Mouse (Mus musculus): ENCODE data around the gene Grpel1. TPM values are rescaled to one million over a fixed set of nuclear protein-coding genes. Genes with fewer than 3 reads are reported as not detected.

Gene Grpel1
- polyA plus RNA-seq, 1 experiment from 2014 or later, result 48.2 TPM

- WGBS, result 25% methylated on average over 8 of the region's 8 CpGs
These were observed 19.8 kb upstream of the Grpel1 start for GRCm38 (mm10) chr5:36445028-36445427.

DNA sequence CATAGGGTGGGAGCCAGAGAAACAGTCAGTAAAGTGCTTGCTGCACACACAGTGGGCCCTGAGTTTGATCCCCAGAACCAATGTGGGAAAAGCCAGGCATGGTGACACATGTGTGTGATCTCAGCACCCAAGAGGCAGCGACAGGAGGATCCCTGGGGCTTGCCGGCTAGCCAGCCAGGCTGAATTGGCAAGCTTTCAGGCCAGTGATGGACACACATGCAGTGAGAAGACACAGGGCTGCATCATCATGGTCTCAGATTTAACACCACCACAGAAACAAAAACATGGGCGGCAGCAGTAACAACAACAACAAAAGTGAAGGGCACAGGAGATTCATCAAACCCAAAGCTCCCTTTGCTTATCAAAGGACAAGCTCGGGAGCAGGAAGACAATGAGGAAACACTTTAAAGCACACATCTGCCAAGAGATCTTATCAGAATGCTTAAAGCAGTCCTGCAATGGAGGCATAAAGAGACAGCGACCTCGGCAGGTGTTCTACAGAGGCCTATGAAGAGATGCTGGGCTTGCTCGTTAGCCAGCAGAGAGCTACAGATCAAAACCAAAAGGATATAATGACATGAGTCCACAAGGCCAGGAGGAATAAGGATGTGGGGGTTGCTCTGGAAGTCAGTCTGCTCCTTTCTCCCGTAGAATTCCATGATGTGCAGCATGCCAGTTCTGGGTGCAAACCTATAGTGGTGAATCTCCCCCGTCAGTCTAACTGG, 18.5 kb upstream of the Grpel1 start:
- Histone ChIP-seq H3K4me1 (peaks cover 10% of the 10 kb centered on the region), H3K27me3 (replicated peaks) (no peaks in the 10 kb centered on the region), H3K36me3 (no peaks in the 10 kb centered on the region), H3K27ac (no peak overlapping the region), H3K4me2 (replicated peaks) (no peak overlapping the region), H3K9ac (no peak overlapping the region), H3K4me3 (no peak overlapping the region), H3K9me3 (no peaks in the 10 kb centered on the region)
- ATAC-seq (ENCODE audit: low FRiP score, low read depth), result no peak
- 48% methylated on average over 9 of the region's 9 CpGs for WGBS

More at GRCm38 (mm10) chr5:36445028-36445427, 19.8 kb upstream of the Grpel1 start:
- Histone ChIP-seq H3K4me2 (replicated peaks) (no peak overlapping the region), H3K4me3 (no peak overlapping the region), H3K36me3 (no peaks in the 10 kb centered on the region), H3K27ac (no peak overlapping the region), H3K9ac (no peak overlapping the region), H3K27me3 (replicated peaks) (no peaks in the 10 kb centered on the region), H3K9me3 (no peaks in the 10 kb centered on the region), H3K4me1 (peaks cover 7% of the 10 kb centered on the region; the same call in 1 of the 2 replicates)
- ATAC-seq (ENCODE audit: low FRiP score, low read depth), result no peak

DNA sequence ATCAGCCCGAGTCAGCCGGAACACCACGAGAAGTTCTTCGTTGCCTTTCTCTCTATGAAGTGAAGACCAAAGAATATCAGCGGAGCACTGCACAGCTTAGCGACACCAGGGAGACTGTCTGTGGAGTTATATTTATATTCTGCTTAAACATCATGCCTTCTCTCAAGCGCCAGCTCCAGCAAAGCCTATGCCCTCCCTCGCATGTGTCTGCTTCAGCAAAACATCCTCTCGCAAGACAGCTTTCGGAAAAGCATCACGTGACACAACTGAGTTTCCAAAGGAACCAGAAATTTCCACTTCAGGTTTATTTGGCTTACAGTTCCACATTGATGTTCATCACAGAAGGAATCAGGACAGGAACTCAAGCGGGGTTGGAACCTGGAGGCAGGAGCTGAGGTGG, 16.9 kb upstream of the Grpel1 start:
- Histone ChIP-seq H3K9me3 (no peaks in the 10 kb centered on the region), H3K27me3 (replicated peaks) (no peaks in the 10 kb centered on the region), H3K4me1 (peaks cover 10% of the 10 kb centered on the region), H3K27ac (no peak overlapping the region), H3K9ac (no peak overlapping the region), H3K36me3 (no peaks in the 10 kb centered on the region), H3K4me2 (replicated peaks) (no peak overlapping the region), H3K4me3 (no peak overlapping the region)
- 93% methylated on average over 12 of the region's 12 CpGs for WGBS
- no peak for ATAC-seq (ENCODE audit: low FRiP score, low read depth)

GRCm38 (mm10) chr5:36449710-36450358, 15.0 kb upstream of the Grpel1 start:
- H3K9me3 ChIP-seq, result no peaks in the 10 kb centered on the region
- H3K27me3 ChIP-seq (replicated peaks), result no peaks in the 10 kb centered on the region
- 74% methylated on average over 6 of the region's 6 CpGs for WGBS

DNA sequence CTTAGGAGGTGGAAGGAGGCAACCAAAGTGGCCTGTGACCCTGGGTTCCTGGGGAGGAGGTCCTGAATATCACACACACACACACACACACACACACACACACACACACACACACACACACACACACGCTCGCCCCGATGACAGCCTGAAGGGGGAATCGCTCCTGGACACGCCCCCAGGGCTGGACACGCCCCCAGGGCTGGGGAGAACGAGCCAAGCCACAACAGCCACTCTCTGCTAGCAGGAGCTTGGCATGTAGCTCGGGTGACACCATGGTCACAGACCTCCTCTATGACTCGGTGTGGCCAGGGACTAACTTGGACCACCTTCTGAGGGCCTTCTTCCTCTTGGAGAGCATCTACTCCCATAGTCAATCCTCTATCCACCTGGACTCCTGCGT, 13.7 kb upstream of the Grpel1 start:
- no peak for ATAC-seq (ENCODE audit: low FRiP score, low read depth)
- H3K27ac ChIP-seq, result no peak overlapping the region
- H3K9ac ChIP-seq, result no peak overlapping the region
- H3K4me3 ChIP-seq, result no peak overlapping the region
- H3K4me1 ChIP-seq, result peaks cover 5% of the 10 kb centered on the region; the same call in 1 of the 2 replicates
- no peaks in the 10 kb centered on the region for H3K36me3 ChIP-seq
- WGBS, result 24% methylated on average over 10 of the region's 10 CpGs
- H3K9me3 ChIP-seq, result no peaks in the 10 kb centered on the region
- no peaks in the 10 kb centered on the region for H3K27me3 ChIP-seq (replicated peaks)
- no peak overlapping the region for H3K4me2 ChIP-seq (replicated peaks)

More at GRCm38 (mm10) chr5:36449710-36450358, 15.0 kb upstream of the Grpel1 start:
- H3K4me2 ChIP-seq (replicated peaks), result no peak overlapping the region
- no peak overlapping the region for H3K4me3 ChIP-seq
- ATAC-seq (ENCODE audit: low FRiP score, low read depth), result no peak
- H3K36me3 ChIP-seq, result no peaks in the 10 kb centered on the region
- peaks cover 10% of the 10 kb centered on the region; the same call in 1 of the 2 replicates for H3K4me1 ChIP-seq
- no peak overlapping the region for H3K27ac ChIP-seq
- H3K9ac ChIP-seq, result no peak overlapping the region

DNA sequence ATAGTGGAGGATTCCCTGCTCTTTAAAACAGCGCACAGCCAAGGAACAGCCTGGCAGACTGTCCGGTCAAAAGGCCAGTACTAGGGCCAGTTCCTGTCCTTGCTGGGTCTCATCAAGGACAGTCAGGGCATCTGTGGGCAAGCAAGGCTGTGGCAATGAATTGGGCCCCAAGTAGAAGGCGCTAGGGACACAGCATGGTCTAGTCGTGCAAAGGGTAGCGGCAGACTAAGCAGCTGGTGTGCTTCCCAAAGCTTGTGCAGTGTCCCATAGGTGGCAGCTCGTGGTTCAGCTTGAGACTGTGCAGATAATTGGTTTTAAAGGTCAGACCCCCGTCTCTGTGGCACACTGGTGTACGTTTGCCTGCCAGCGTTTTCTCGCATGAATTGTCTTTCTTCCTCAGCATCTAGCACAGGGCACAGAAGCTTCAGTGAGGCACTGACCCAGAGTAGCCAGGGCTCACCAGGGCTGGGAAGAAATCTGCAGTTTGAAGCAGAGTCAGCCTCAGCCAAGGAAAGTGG, 12.9 kb upstream of the Grpel1 start:
- no peak overlapping the region for H3K4me2 ChIP-seq (replicated peaks)
- H3K9ac ChIP-seq, result no peak overlapping the region
- H3K4me1 ChIP-seq, result peaks cover 3% of the 10 kb centered on the region; the same call in 1 of the 2 replicates
- 67% methylated on average over 10 of the region's 10 CpGs for WGBS
- no peaks in the 10 kb centered on the region for H3K36me3 ChIP-seq
- H3K27me3 ChIP-seq (replicated peaks), result no peaks in the 10 kb centered on the region
- no peak for ATAC-seq (ENCODE audit: low FRiP score, low read depth)
- no peak overlapping the region for H3K27ac ChIP-seq
- no peak overlapping the region for H3K4me3 ChIP-seq
- no peaks in the 10 kb centered on the region for H3K9me3 ChIP-seq

DNA sequence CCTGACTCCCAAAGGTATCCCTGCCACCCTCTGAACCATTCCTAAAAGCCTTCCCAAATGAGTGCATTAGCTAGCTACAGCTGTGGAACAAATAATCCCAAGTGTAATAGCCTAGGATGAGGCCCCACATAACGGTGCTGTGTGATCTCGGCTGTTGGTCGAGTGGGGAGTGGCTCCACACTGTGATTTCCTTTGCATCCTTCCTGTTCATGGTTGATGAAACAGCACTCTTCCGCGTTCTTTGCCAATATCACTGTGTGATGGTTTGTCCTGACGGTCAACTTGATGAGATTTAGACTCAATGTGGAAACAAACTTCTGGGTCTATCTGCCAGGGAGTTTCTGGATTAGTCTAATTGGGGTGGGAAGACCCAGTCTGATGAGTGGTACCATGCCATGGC, 12.0 kb upstream of the Grpel1 start:
- H3K4me1 ChIP-seq, result peaks cover 3% of the 10 kb centered on the region; the same call in 1 of the 2 replicates
- H3K4me2 ChIP-seq (replicated peaks), result no peak overlapping the region
- ATAC-seq (ENCODE audit: low FRiP score, low read depth), result no peak
- H3K9me3 ChIP-seq, result no peaks in the 10 kb centered on the region
- no peaks in the 10 kb centered on the region for H3K27me3 ChIP-seq (replicated peaks)
- no peak overlapping the region for H3K4me3 ChIP-seq
- no peaks in the 10 kb centered on the region for H3K36me3 ChIP-seq
- no peak overlapping the region for H3K27ac ChIP-seq
- H3K9ac ChIP-seq, result no peak overlapping the region
- WGBS, result 80% methylated on average over 6 of the region's 6 CpGs

GRCm38 (mm10) chr5:36457706-36458105, 7.1 kb upstream of the Grpel1 start:
- 83% methylated on average over 4 of the region's 4 CpGs for WGBS
- Histone ChIP-seq H3K9me3 (no peaks in the 10 kb centered on the region), H3K4me2 (replicated peaks) (no peak overlapping the region), H3K27ac (no peak overlapping the region), H3K4me3 (no peak overlapping the region), H3K27me3 (replicated peaks) (no peaks in the 10 kb centered on the region), H3K36me3 (no peaks in the 10 kb centered on the region), H3K4me1 (no peaks in the 10 kb centered on the region), H3K9ac (no peak overlapping the region)
- no peak for ATAC-seq (ENCODE audit: low FRiP score, low read depth)

DNA sequence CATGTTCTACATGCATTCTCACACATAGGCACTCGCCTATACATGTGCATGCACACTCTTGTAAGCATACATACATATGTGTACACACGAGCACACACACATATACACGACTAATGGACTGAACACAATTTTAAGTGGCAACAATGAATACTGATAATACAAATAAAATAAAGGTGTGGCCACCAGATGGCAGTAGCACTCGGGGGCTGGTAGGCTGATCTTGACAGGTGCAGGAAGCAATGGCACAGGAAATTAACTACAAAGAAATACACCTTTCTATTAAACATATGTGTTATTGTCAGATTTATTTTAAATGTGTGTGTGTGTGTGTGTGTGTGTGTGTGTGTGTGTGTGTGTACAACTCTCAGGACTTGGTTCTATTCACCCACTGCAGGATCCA, 5.9 kb upstream of the Grpel1 start:
- WGBS, result 21% methylated on average over 4 of the region's 4 CpGs
- Histone ChIP-seq H3K4me1 (no peaks in the 10 kb centered on the region; the same call in 1 of the 2 replicates), H3K9me3 (no peaks in the 10 kb centered on the region), H3K27me3 (replicated peaks) (no peaks in the 10 kb centered on the region), H3K36me3 (no peaks in the 10 kb centered on the region), H3K4me2 (replicated peaks) (no peak overlapping the region), H3K9ac (no peak overlapping the region), H3K27ac (no peak overlapping the region), H3K4me3 (no peak overlapping the region)
- ATAC-seq (ENCODE audit: low FRiP score, low read depth), result no peak

DNA sequence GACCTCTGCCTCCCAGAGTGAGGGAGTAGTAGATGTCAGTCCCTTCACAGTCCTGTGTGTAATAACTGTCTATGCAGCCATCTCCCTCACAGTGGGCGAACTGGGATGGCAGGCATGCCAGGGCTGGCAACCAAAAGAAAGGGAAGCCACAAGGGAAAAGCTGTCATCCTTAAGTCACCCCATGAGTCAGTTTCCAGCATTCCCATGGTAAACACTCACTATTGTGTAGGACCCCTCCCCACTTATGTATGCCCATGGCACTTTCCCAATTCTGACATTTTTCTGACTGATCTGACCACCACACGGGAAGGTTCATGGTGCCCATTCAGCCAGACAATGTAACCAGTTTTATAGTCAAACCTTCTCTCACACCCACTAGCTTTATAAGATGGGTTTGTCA, 4.1 kb upstream of the Grpel1 start:
- H3K4me2 ChIP-seq (replicated peaks), result no peak overlapping the region
- H3K27me3 ChIP-seq (replicated peaks), result no peaks in the 10 kb centered on the region
- no peaks in the 10 kb centered on the region for H3K9me3 ChIP-seq
- WGBS, result 83% methylated on average over 2 of the region's 2 CpGs
- H3K4me3 ChIP-seq, result no peak overlapping the region
- H3K9ac ChIP-seq, result no peak overlapping the region
- H3K36me3 ChIP-seq, result no peaks in the 10 kb centered on the region
- peaks cover 8% of the 10 kb centered on the region for H3K4me1 ChIP-seq
- no peak overlapping the region for H3K27ac ChIP-seq
- no peak for ATAC-seq (ENCODE audit: low FRiP score, low read depth)

DNA sequence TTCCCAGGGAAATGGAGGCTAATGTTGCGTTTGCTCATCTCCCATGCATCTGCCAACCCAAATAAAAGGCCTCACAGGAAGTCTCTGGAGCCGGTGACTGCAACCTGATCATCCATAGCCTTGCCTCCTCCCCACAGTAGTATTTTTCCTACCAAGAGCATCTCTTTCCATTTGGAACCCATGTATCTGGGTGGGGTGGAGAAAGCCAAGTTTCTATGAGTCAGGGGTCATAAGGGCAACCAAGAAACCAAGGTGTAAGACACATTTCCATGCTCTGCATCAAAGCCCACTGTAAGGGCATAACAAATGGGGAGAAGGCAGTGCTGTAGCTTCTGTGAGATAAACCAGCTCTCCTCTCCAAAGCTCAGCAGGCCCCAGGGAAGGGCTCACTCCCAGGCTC, 3.6 kb upstream of the Grpel1 start:
- ATAC-seq (ENCODE audit: low FRiP score, low read depth), result no peak
- Histone ChIP-seq H3K4me3 (no peak overlapping the region), H3K27me3 (replicated peaks) (no peaks in the 10 kb centered on the region), H3K4me2 (replicated peaks) (no peak overlapping the region), H3K36me3 (no peaks in the 10 kb centered on the region), H3K9me3 (no peaks in the 10 kb centered on the region), H3K9ac (no peak overlapping the region), H3K4me1 (peaks cover 13% of the 10 kb centered on the region), H3K27ac (no peak overlapping the region)
- 81% methylated on average over 2 of the region's 2 CpGs for WGBS

GRCm38 (mm10) chr5:36462810-36463209, 2.0 kb upstream of the Grpel1 start:
- H3K4me1 ChIP-seq, result peaks cover 14% of the 10 kb centered on the region
- H3K27ac ChIP-seq, result no peak overlapping the region
- 20% methylated on average over 7 of the region's 7 CpGs for WGBS
- H3K4me3 ChIP-seq, result no peak overlapping the region
- 0 out of 2 replicates have a peak, but pooled peaks cover under 1% of the 10 kb centered on the region for H3K36me3 ChIP-seq
- no peaks in the 10 kb centered on the region for H3K27me3 ChIP-seq (replicated peaks)
- H3K4me2 ChIP-seq (replicated peaks), result no peak overlapping the region
- no peak for ATAC-seq (ENCODE audit: low FRiP score, low read depth)
- no peak overlapping the region for H3K9ac ChIP-seq
- no peaks in the 10 kb centered on the region for H3K9me3 ChIP-seq

Measured in neural tube, embryonic 12.5 days (tissue).